Mouse (Mus musculus) forebrain, postnatal 0 days (tissue): ENCODE measurements around the gene Nfu1. TPM values are rescaled to one million over a fixed set of nuclear protein-coding genes. Genes with fewer than 3 reads are reported as not detected.

ENCODE experiments used
- ATAC-seq: fragments of 200-750 bp; cut with Nextera tagmentation; 2 replicates; pipeline ENCODE4 v1.8.0; 2017; ENCODE audit warnings: mild to moderate bottlenecking, moderate library complexity
- DNase-seq: peaks from one replicate; pipeline ENCODE4 v3.0.0-alpha.2; 2015
- H3K27ac ChIP-seq: fragments of 300-500 bp; sonication (generic); 2 replicates; pipeline ENCODE4 v1.5.1; 2014; ENCODE audit warnings: low read depth, mild to moderate bottlenecking, antibody characterized with exemption, low read length, moderate library complexity, mixed read lengths
- H3K27me3 ChIP-seq: fragments of 300-500 bp; sonication (generic); 2 replicates; pipeline ENCODE4 v1.6.1; 2014; ENCODE audit warnings: mild to moderate bottlenecking, low read length, mixed read lengths; ENCODE audit not compliant: insufficient read depth
- H3K36me3 ChIP-seq: fragments of 300-500 bp; sonication (generic); 2 replicates; pipeline ENCODE4 v1.6.1; 2014; ENCODE audit warnings: mild to moderate bottlenecking, moderate library complexity; ENCODE audit not compliant: insufficient read depth
- H3K4me1 ChIP-seq: fragments of 300-500 bp; sonication (generic); 2 replicates; pipeline ENCODE4 v1.6.1; 2014; ENCODE audit warnings: antibody characterized with exemption; ENCODE audit not compliant: insufficient read depth
- H3K4me2 ChIP-seq: fragments of 300-500 bp; sonication (generic); 2 replicates; pipeline ENCODE4 v1.6.1; 2014; ENCODE audit warnings: low read depth, mild to moderate bottlenecking, moderate library complexity
- H3K4me3 ChIP-seq: fragments of 300-500 bp; sonication (generic); 2 replicates; pipeline ENCODE4 v1.5.1; 2014; ENCODE audit warnings: low read depth, low read length, mixed read lengths
- H3K9ac ChIP-seq: fragments of 300-500 bp; sonication (generic); 2 replicates; pipeline ENCODE4 v1.6.1; 2014; ENCODE audit warnings: mild to moderate bottlenecking
- H3K9me3 ChIP-seq: fragments of 300-500 bp; sonication (generic); 2 replicates; pipeline ENCODE4 v1.6.1; 2016; ENCODE audit warnings: low read length
- CTCF ChIP-seq: sonication (generic); IDR thresholded peaks from 2 replicates; pipeline ENCODE4 v1.5.1; 2016; ENCODE audit warnings: antibody characterized with exemption, control low read depth, low read depth
- WGBS: fragments of 180-500 bp; shearing (Covaris S2); extraction: QIAGEN DNeasy Blood & Tissue Kit; methylation state at CpG from one replicate; pipeline ENCODE4 v1.1.7; 2014; 5-methylcytosine and 5-hydroxymethylcytosine counted together
- polyA plus RNA-seq: library from polyadenylated mRNA; unstranded; fragments of >200 nt; fragmentation: Nextera tagmentation; extraction: Ambion mirVana; gene quantifications from 2 replicates; pipeline ENCODE4 v1.2.1, GENCODE M21; 2015
- total RNA-seq: library from RNA; depleted of rRNA; stranded (reverse); fragments of >200 nt; gene quantifications from 2 replicates; pipeline ENCODE4 v1.2.3, GENCODE M21; 2014

Nfu1 gene
- total and polyA plus RNA-seq, 2 experiments from 2014 or later: 146 to 362 TPM

- H3K4me1 ChIP-seq: peaks cover 8% of the 10 kb centered on the region; the same call in 1 of the 2 replicates
- WGBS: 91% methylated on average over 8 of the region's 8 CpGs
- no peaks in the 10 kb centered on the region for H3K36me3 ChIP-seq
- no peak for ATAC-seq
- no peaks in the 10 kb centered on the region for H3K9me3 ChIP-seq
- no peak overlapping the region for H3K4me2 ChIP-seq
- no peak for TF ChIP-seq CTCF
- no peak overlapping the region for H3K9ac ChIP-seq
- DNase-seq: no peak
- H3K27ac ChIP-seq: no peak overlapping the region
- no peak overlapping the region for H3K4me3 ChIP-seq
- no peaks in the 10 kb centered on the region for H3K27me3 ChIP-seq
These were observed 30.1 kb downstream of the Nfu1 start for GRCm38 (mm10) chr6:87039161-87039560.

GRCm38 (mm10) chr6:87040971-87041370, 31.9 kb downstream of the Nfu1 start:
- Histone ChIP-seq H3K9ac (no peak overlapping the region), H3K36me3 (no peaks in the 10 kb centered on the region), H3K9me3 (no peaks in the 10 kb centered on the region), H3K4me1 (peaks cover 15% of the 10 kb centered on the region; the same call in 1 of the 2 replicates), H3K4me2 (no peak overlapping the region), H3K4me3 (no peak overlapping the region), H3K27ac (no peak overlapping the region), H3K27me3 (no peaks in the 10 kb centered on the region)
- ATAC-seq (no peak), DNase-seq (no peak)
- WGBS: 71% methylated on average over 4 of the region's 4 CpGs
- no peak for TF ChIP-seq CTCF

GRCm38 (mm10) chr6:87041431-87041830, 32.4 kb downstream of the Nfu1 start:
- no peaks in the 10 kb centered on the region for H3K27me3 ChIP-seq
- no peak overlapping the region for H3K4me3 ChIP-seq
- no peak for DNase-seq
- ATAC-seq: no peak
- peak overlapping the region; percentile 57; the same call in 1 of the 2 replicates for H3K4me2 ChIP-seq
- H3K9me3 ChIP-seq: no peaks in the 10 kb centered on the region
- H3K36me3 ChIP-seq: no peaks in the 10 kb centered on the region
- no peak for TF ChIP-seq CTCF
- no peak overlapping the region for H3K9ac ChIP-seq
- 85% methylated on average over 7 of the region's 7 CpGs for WGBS
- H3K27ac ChIP-seq: no peak overlapping the region
- peaks cover 15% of the 10 kb centered on the region; the same call in 1 of the 2 replicates for H3K4me1 ChIP-seq

- Histone ChIP-seq H3K4me2 (peak overlapping the region; percentile 57), H3K9ac (peak overlapping the region; percentile 91), H3K9me3 (no peaks in the 10 kb centered on the region), H3K4me1 (peaks cover 15% of the 10 kb centered on the region; the same call in 1 of the 2 replicates), H3K27ac (peak overlapping the region; percentile 97), H3K27me3 (no peaks in the 10 kb centered on the region), H3K36me3 (no peaks in the 10 kb centered on the region), H3K4me3 (peak overlapping the region; percentile 82)
- DNase-seq (no peak), ATAC-seq (peak; percentile 5; the same call in 1 of the 2 replicates)
- TF ChIP-seq CTCF: no peak
- 0% methylated on average over 11 of the region's 11 CpGs for WGBS
These were observed 32.9 kb downstream of the Nfu1 start for GRCm38 (mm10) chr6:87042004-87042336.

GRCm38 (mm10) chr6:87042337-87043130, 33.5 kb downstream of the Nfu1 start, which contains the start of gene Gfpt1:
Gene Gfpt1, plus strand, starts transcription at chr6:87042846.
- peak; percentile 16; the same call in 1 of the 2 replicates for TF ChIP-seq CTCF
- WGBS: under 1% methylated on average over 68 of the region's 68 CpGs
- H3K27me3 ChIP-seq: no peaks in the 10 kb centered on the region
- ATAC-seq: peak; percentile 98
- no peaks in the 10 kb centered on the region for H3K9me3 ChIP-seq
- peaks cover 15% of the 10 kb centered on the region; the same call in 1 of the 2 replicates for H3K4me1 ChIP-seq
- H3K36me3 ChIP-seq: no peaks in the 10 kb centered on the region
- peak within 1 kb of the TSS; percentile 57 for H3K4me2 ChIP-seq
- peak within 1 kb of the TSS; percentile 97 for H3K27ac ChIP-seq
- peak within 1 kb of the TSS; percentile 82 for H3K4me3 ChIP-seq
- peak; percentile 97 for DNase-seq
- peak within 1 kb of the TSS; percentile 91 for H3K9ac ChIP-seq

GRCm38 (mm10) chr6:87043131-87043516, 34.1 kb downstream of the Nfu1 start:
- peak overlapping the region; percentile 97 for H3K27ac ChIP-seq
- 2% methylated on average over 9 of the region's 9 CpGs for WGBS
- peaks cover 15% of the 10 kb centered on the region; the same call in 1 of the 2 replicates for H3K4me1 ChIP-seq
- peak overlapping the region; percentile 57 for H3K4me2 ChIP-seq
- H3K9ac ChIP-seq: peak overlapping the region; percentile 91
- H3K9me3 ChIP-seq: no peaks in the 10 kb centered on the region
- peak overlapping the region; percentile 82 for H3K4me3 ChIP-seq
- H3K27me3 ChIP-seq: no peaks in the 10 kb centered on the region
- ATAC-seq (peak; percentile 17), DNase-seq (no peak)
- no peak for TF ChIP-seq CTCF
- 0 out of 2 replicates have a peak, but pooled peaks cover 1% of the 10 kb centered on the region for H3K36me3 ChIP-seq

- no peak overlapping the region for H3K27ac ChIP-seq
- WGBS: 93% methylated on average over 2 of the region's 2 CpGs
- no peak overlapping the region for H3K4me2 ChIP-seq
- H3K27me3 ChIP-seq: no peaks in the 10 kb centered on the region
- DNase-seq: no peak
- ATAC-seq: no peak
- no peak overlapping the region for H3K9ac ChIP-seq
- H3K4me1 ChIP-seq: peaks cover 15% of the 10 kb centered on the region; the same call in 1 of the 2 replicates
- TF ChIP-seq CTCF: no peak
- no peak overlapping the region for H3K4me3 ChIP-seq
- no peaks in the 10 kb centered on the region for H3K9me3 ChIP-seq
- peaks cover 10% of the 10 kb centered on the region; the same call in 1 of the 2 replicates for H3K36me3 ChIP-seq
These were observed 35.9 kb downstream of the Nfu1 start for GRCm38 (mm10) chr6:87044895-87045294.
